Mouse (Mus musculus): ENCODE results near the gene Gm20388. TPM values are rescaled to one million over a fixed set of nuclear protein-coding genes. Genes with fewer than 3 reads are reported as not detected.
A peak's percentile ranks its signal among the peaks of the same experiment; 100 is the strongest.

Gm20388 gene
- polyA plus RNA-seq, 1 experiment: 10.6 TPM

DNA sequence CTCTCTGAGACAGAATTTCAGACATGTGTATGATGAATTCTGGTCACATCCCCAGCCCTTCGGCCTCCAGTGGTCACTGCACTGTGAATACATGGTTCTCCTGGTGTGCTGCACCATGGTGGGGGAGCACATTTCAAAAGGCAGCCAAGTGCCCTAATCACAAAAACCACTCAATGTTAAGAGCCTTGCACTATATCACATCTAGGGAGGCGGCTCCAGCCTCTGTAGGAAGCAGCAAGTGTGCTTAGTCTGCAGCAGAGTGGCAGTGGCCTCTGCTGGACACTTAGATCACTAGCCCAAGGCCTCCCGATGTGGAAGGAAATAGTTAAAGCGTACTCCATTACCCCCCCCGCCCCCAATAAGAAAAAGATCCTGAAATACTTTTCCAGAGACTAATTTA lies 2988.4 kb downstream of the Gm20388 start:
- 62% methylated on average over 5 of the region's 5 CpGs for WGBS
- Histone ChIP-seq H3K4me1 (ENCODE audit: control insufficient read depth, insufficient read depth, low read length) (peaks cover 3% of the 10 kb centered on the region; the same call in 1 of the 2 replicates), H3K27ac (ENCODE audit: control insufficient read depth, insufficient read depth, low read depth, low read length, poor library complexity) (no peak overlapping the region), H3K4me3 (replicated peaks; ENCODE audit: control insufficient read depth, low read depth, low read length) (no peak overlapping the region)
- TF ChIP-seq CTCF (IDR thresholded peaks at IDR 0.05; ENCODE audit: control insufficient read depth, insufficient read depth, low read length) (no peak), POLR2A (IDR thresholded peaks at IDR 0.05; ENCODE audit: borderline replicate concordance, control insufficient read depth, low read depth, low read length) (no peak)

GRCm38 (mm10) chr8:122901476-122901875 lies 2990.8 kb downstream of the Gm20388 start:
- Histone ChIP-seq H3K4me3 (replicated peaks; ENCODE audit: control insufficient read depth, low read depth, low read length) (no peak overlapping the region), H3K4me1 (ENCODE audit: control insufficient read depth, insufficient read depth, low read length) (peaks cover 8% of the 10 kb centered on the region), H3K27ac (ENCODE audit: control insufficient read depth, insufficient read depth, low read depth, low read length, poor library complexity) (no peak overlapping the region)
- 89% methylated on average over 7 of the region's 7 CpGs for WGBS
- TF ChIP-seq POLR2A (IDR thresholded peaks at IDR 0.05; ENCODE audit: borderline replicate concordance, control insufficient read depth, low read depth, low read length): no peak
- no peak for TF ChIP-seq CTCF (IDR thresholded peaks at IDR 0.05; ENCODE audit: control insufficient read depth, insufficient read depth, low read length)

GRCm38 (mm10) chr8:122901892-122902515 lies 2991.4 kb downstream of the Gm20388 start:
- TF ChIP-seq CTCF (IDR thresholded peaks at IDR 0.05; ENCODE audit: control insufficient read depth, insufficient read depth, low read length): no peak

GRCm38 (mm10) chr8:122902581-122902980 lies 2991.9 kb downstream of the Gm20388 start:
- Histone ChIP-seq H3K4me1 (ENCODE audit: control insufficient read depth, insufficient read depth, low read length) (peaks cover 7% of the 10 kb centered on the region), H3K4me3 (replicated peaks; ENCODE audit: control insufficient read depth, low read depth, low read length) (no peak overlapping the region), H3K27ac (ENCODE audit: control insufficient read depth, insufficient read depth, low read depth, low read length, poor library complexity) (no peak overlapping the region)
- TF ChIP-seq CTCF (IDR thresholded peaks at IDR 0.05; ENCODE audit: control insufficient read depth, insufficient read depth, low read length) (no peak), POLR2A (IDR thresholded peaks at IDR 0.05; ENCODE audit: borderline replicate concordance, control insufficient read depth, low read depth, low read length) (no peak)
- 86% methylated on average over 3 of the region's 3 CpGs for WGBS

More at GRCm38 (mm10) chr8:122901892-122902515, 2991.4 kb downstream of the Gm20388 start:
- H3K4me1 ChIP-seq (ENCODE audit: control insufficient read depth, insufficient read depth, low read length): peaks cover 8% of the 10 kb centered on the region
- WGBS: 85% methylated on average over 8 of the region's 8 CpGs
- no peak overlapping the region for H3K4me3 ChIP-seq (replicated peaks; ENCODE audit: control insufficient read depth, low read depth, low read length)
- H3K27ac ChIP-seq (ENCODE audit: control insufficient read depth, insufficient read depth, low read depth, low read length, poor library complexity): no peak overlapping the region

DNA sequence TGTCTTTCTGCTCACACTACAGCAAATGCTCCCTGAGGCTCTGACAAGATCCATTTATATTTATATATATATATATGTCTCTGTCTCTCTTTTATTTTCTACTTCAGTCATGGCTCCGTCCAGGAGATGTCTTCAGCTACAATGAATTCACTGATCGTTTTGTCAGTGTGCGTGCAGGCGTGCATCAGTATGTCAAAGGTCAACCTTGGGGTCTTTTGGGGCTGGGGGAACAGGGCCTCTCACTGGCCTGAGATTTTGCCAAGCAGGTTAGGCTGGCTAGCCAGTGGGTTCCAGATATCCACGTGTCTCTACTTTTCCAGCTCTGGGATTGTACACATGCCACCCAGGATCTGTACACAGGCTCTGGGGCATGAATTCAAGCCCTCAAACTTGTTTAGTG lies 2992.4 kb downstream of the Gm20388 start:
- Histone ChIP-seq H3K4me3 (replicated peaks; ENCODE audit: control insufficient read depth, low read depth, low read length) (no peak overlapping the region), H3K27ac (ENCODE audit: control insufficient read depth, insufficient read depth, low read depth, low read length, poor library complexity) (no peak overlapping the region), H3K4me1 (ENCODE audit: control insufficient read depth, insufficient read depth, low read length) (peaks cover 7% of the 10 kb centered on the region)
- 91% methylated on average over 5 of the region's 5 CpGs for WGBS
- TF ChIP-seq CTCF (IDR thresholded peaks at IDR 0.05; ENCODE audit: control insufficient read depth, insufficient read depth, low read length): no peak
- no peak for TF ChIP-seq POLR2A (IDR thresholded peaks at IDR 0.05; ENCODE audit: borderline replicate concordance, control insufficient read depth, low read depth, low read length)

- Histone ChIP-seq H3K4me3 (replicated peaks; ENCODE audit: control insufficient read depth, low read depth, low read length) (no peak overlapping the region), H3K4me1 (ENCODE audit: control insufficient read depth, insufficient read depth, low read length) (peaks cover 5% of the 10 kb centered on the region), H3K27ac (ENCODE audit: control insufficient read depth, insufficient read depth, low read depth, low read length, poor library complexity) (no peak overlapping the region)
- 80% methylated on average over 11 of the region's 11 CpGs for WGBS
- TF ChIP-seq POLR2A (IDR thresholded peaks at IDR 0.05; ENCODE audit: borderline replicate concordance, control insufficient read depth, low read depth, low read length): no peak
- TF ChIP-seq CTCF (IDR thresholded peaks at IDR 0.05; ENCODE audit: control insufficient read depth, insufficient read depth, low read length): no peak
Measured at GRCm38 (mm10) chr8:122904496-122904895, 2993.9 kb downstream of the Gm20388 start.

GRCm38 (mm10) chr8:122905346-122905745 lies 2994.7 kb downstream of the Gm20388 start:
- WGBS: 67% methylated on average over 4 of the region's 4 CpGs
- Histone ChIP-seq H3K27ac (ENCODE audit: control insufficient read depth, insufficient read depth, low read depth, low read length, poor library complexity) (no peak overlapping the region; the same call in 1 of the 2 replicates), H3K4me3 (replicated peaks; ENCODE audit: control insufficient read depth, low read depth, low read length) (no peak overlapping the region), H3K4me1 (ENCODE audit: control insufficient read depth, insufficient read depth, low read length) (peaks cover 5% of the 10 kb centered on the region)
- no peak for TF ChIP-seq POLR2A (IDR thresholded peaks at IDR 0.05; ENCODE audit: borderline replicate concordance, control insufficient read depth, low read depth, low read length)
- peak; percentile 5; the same call in 1 of the 2 replicates for TF ChIP-seq CTCF (IDR thresholded peaks at IDR 0.05; ENCODE audit: control insufficient read depth, insufficient read depth, low read length)

- 9% methylated on average over 6 of the region's 6 CpGs for WGBS
- H3K4me1 ChIP-seq (ENCODE audit: control insufficient read depth, insufficient read depth, low read length): peaks cover 5% of the 10 kb centered on the region
- TF ChIP-seq CTCF (IDR thresholded peaks at IDR 0.05; ENCODE audit: control insufficient read depth, insufficient read depth, low read length): peak; percentile 69
- no peak for TF ChIP-seq POLR2A (IDR thresholded peaks at IDR 0.05; ENCODE audit: borderline replicate concordance, control insufficient read depth, low read depth, low read length)
- H3K4me3 ChIP-seq (replicated peaks; ENCODE audit: control insufficient read depth, low read depth, low read length): peak overlapping the region; percentile 48
- H3K27ac ChIP-seq (ENCODE audit: control insufficient read depth, insufficient read depth, low read depth, low read length, poor library complexity): peak overlapping the region; percentile 46
Measured at GRCm38 (mm10) chr8:122906463-122907021, 2995.9 kb downstream of the Gm20388 start.

All from bone marrow, adult 2 months (tissue).